Mouse (Mus musculus) spleen, adult 18-20 months (tissue): Measurements from ENCODE around the gene Eri2.

Source experiments
- DNase-seq, 2 experiments: peaks; one replicate each; pipeline ENCODE4 v3.0.0; 2022; ENCODE audit warnings: mixed read lengths in 2 of 2

Eri2 gene

DNA sequence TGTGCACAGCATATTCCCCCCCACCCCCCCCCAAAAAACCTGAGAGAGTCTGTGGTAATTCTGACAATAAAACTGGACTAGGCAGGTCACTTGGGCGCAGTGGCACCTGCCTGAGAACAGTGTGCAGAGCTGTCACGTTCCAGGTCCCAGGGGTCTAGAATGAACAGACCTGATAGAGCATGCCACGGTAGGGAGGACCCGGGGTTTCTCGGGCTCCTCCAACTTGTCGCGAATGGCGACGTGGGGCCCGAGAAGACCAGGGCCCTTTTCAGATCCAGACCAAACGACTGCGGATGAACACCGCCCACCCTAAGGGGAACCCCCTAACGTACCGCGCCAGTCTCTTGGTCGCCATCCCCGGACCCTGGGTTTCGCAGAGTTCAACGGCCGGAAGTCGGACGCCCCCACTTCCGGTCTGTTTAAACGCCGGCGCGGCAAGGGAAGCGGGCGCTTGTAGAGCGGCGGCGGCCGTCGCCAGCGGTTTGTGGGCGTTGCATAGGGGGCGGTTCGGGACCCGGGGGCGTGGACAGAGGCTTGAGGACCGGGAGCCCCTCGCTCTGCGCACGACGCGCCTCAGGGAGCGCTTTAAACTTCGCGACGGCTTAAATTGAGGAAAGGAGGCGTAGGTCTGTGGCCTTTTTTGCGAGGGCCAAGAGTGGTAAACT is at the start of gene Eri2, which contains the start of gene Rexo5:
Gene Eri2 (minus strand): TSS at position 473 of the 665 bp plus-strand sequence.
Gene Rexo5 (plus strand): TSS at position 421 of the 665 bp plus-strand sequence.
- peak; percentile 75 to 83 for DNase-seq

DNA sequence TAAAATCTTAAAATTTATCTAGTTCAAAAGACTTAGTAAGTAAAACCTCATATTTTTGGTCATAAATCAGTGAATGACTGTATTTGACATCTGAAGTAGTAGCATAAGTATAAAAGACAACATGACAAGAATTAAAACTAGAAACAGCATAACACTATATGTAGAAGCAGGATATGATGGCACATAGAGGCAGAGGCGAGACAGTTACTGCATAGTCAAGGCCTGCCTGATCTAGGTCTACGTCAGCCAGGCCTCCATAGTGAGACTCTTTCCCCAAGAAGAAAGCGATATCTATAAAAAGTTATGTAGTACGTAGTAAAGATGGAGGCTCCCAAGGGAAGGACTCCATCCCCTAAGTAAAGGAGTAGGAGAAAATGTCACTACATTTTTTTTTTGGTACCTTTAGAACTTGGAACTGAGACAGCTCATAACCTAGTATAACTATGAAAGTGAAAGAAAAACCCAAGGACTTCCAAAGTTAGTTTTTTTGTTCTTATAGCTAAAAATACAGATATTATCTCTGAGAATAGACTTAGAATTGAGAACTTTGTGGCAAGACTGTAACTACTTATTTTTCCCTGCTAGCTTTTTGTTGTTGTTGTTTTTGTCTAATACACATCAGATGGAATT is 48.1 kb upstream of the Eri2 start:
- DNase-seq = no peak

DNA sequence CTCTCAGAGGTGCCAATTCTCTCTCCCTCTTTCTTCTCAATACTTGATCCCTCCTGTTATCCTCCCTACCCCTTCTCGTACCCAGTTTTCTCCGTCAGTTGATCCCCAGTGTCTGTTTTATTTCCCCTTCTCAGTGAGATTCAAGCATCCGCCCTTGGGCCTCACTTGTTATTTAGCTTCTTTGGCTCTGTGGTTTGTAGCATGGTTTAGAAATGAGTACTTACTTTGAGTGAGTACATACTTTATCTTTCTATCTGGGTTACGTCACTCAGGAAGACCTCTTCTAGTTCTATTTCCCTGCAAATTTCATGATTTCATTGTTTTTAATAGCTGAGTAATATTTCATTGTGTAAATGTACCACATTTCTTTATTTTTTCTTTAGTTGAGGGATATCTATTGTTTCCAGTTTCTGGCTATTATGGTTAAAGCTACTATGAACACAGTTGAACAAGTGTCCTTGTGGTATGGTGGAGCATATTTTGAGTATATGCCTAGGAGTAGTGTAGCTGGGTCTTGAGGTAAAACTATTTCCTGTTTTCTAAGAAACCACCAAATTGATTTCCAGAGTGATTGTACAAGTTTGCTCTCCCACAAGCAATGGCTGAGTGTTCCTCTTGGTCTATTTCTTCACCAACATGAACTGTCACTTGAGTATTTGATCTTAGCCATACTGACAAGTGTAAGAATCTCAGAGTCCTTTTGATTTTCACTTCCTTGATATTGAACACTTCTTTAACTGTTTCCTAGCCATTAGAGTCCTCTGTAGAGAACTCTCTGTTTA is 42.3 kb upstream of the Eri2 start:
- DNase-seq = no peak

DNA sequence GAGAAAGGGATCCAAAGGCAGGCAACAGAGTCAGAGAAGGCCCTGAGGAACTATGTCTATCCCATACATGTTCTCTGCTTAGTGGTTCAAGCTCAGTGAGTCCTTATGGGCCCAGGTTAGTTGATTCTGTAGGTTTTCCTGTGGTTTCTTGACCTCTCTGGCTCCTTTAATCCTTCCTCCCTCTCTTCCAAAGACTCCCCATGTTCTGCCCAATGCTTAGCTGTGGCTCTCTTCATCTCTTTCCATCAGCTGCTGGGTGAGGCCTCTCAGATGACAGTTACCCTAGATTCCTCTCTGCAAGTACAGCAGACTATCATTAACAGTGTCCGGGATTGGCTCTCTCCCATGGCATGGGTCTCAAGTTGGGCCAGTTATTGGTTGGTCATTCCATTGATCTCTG is 41.5 kb upstream of the Eri2 start:
- DNase-seq = no peak

DNA sequence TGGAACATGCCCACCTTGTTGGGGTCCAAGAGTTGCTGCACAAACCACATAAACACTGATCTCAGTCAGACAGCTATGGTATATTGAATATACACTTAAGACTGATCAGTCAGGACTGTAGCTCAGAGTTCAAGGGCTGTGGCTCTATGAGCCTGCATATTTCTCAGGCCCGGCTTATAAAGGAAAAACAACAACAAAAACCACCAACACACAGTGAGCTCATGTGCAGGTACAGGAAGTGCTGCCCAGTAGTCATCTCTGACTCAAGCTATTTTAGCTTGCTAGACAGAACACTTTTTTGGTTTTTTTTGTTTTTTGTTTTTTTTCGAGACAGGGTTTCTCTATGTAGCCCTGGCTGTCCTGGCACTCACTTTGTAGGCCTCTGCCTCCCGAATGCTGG is 14.9 kb upstream of the Eri2 start:
- DNase-seq = no peak

DNA sequence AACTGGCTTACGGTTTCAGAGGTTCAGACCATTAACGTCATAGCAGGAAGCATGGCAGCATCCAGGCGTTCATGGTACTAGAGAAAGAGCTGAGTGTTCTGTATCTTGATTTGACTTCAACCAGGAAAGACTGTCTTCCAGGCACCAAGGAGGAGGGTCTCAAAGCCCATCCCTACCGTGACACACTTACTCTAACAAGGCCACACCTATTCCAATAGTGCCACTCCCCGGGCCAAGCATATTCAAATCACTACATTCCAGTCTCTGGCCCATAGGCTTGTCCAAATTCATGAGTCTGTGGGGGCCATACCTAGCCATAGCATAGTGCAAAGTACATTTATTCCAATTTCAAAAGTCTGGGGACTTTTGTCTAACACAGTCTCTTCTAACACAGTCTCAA is 13.5 kb upstream of the Eri2 start:
- no peak for DNase-seq

DNA sequence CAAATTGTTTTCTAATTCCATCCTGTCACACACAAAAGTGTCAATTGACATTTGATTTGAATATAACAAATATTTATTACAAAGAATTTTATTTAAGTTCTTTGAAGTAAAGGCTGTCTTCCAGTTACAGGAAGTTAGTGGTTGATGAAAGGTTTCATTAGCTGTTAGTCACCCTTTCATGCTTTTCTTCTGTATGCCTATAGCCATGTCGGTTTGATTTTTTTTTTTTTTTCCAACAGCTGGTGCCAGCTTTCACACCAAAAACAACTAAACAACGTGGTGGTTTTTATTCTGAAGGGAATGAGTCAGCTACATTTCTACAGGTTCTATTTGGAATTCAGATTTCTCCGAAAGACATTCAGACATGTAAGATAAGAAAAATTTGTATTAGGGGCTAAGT is 7.1 kb upstream of the Eri2 start:
- DNase-seq = no peak

DNA sequence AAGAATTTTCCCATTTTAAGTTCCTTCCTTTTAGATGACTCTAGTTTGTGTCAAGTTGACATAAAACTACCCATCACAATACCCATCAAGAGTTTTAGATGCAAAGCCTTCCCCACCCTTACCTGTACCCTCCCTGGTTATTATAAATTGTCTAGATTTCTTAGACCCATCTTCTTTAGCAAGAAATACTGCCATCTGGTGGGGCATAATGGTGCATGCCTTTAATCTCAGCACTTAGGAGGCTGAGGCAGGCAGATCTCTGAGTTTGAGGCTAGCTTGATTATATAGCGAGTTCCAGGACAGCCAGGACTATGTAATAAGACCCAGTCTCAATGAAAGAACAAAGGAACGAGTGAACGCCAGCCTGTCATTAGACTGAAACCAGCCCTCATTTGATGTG is 6.6 kb upstream of the Eri2 start:
- no peak for DNase-seq

DNA sequence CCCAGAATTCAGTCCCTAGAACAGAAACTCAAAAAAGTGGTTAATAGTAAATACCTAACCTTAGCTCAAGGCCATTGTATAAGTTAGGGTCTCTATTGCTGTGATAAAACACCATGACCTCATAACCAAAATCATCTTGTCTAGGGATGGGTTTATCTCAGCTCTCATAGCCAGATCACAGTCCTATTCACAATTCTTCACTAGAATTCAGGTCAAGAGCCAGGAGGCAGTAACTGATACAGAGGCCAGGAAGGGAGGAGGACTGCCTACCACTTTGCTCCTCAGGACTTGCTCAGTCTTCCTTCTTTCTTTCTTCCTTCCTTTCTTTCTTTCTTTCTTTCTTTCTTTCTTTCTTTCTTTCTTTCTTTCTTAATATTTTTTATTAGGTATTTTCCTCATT is 1.5 kb upstream of the Eri2 start:
- DNase-seq = no peak

DNA sequence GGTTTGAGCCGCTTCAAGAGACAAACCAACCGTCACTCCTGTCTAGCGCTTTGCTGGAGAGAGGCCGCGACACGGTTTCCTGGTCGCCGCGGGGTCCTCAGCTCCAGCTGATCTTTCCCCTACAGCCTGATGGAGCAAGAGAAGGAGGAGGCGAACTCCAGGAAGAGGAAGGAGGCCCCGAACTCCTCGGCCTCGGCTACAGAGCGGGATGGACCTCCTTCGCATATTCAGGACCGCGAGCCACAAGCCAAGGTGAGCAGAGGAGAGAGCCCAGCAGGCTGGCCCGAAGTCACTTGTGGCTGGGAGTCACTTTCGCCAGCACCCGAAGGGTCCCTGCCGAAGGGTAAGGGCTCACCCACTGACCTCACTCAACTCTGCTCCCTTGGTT is 387 bp upstream of the Eri2 start:
- no peak for DNase-seq

DNA sequence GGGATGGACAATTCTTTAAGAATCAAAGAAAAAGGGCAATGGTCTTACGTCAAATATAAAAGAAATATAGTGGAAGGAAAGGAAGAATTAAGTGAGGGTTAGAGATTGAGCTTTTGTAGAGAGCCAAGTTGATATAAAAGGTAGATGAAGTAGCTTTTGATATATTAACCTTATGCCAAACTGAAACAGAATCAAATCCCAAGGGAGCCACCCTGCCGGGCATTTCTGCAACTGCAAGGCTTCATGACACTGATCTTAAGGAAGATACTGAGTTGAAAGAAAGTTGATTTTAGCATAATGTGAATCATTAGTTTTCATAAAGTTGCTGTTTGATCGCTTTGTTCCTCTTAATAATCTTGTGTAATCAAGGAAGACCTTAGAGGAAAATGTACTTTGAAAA is 4.8 kb downstream of the Eri2 start:
- DNase-seq = no peak

DNA sequence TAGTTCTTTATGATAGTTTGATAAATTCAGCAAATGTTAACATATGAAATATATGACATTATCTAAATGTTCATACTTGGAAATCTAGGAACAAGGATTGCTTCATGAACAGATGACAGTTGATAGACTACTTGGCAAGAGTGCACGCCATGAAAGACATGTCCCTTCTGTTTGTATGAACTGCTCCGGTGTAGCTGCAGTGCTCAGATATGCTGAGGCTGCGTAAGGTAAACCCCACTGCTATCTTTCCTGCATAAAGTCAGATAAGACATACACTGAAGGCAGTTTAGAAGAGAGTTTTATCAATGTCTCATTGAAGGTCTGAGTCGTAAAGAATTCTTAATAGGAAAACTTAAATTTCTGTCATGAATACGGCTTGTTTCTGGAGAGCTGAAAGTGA is 8.9 kb downstream of the Eri2 start:
- no peak for DNase-seq

DNA sequence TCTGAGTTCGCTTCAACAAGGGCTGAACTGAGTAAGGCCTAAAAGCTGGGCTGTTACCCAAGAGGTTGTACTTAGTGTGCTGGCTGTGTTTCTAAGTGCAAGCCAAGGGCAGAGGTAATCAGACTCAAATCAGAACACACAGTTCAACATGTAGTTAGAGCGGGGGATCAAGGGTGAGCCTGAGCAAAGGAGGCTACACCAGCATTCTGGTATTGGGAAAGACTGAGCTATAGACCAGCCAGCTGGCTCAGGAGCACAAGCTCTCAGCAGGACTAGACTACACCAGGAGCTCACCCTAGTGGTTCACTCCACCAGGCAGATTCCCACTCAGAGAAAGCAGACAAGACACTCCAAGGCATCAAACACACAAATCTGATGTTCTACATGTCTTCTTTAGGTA is 10.4 kb downstream of the Eri2 start:
- DNase-seq = no peak

DNA sequence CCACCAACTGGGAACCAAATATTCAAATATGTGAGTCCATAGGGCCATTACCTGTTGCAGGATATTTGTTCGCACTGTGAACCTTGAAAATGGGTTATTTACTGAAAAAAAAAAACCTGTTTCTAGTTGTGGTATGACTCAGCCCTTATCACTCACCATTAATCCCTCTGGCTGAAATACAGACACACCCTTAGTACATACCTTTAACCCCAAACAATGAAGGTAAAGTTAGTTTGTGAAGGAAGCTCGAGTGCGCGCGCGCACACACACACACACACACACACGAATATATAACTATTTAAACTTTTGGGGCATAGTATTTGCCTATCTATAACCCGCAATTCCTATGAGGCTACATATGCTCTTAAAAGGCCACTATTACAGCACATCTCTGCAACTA is 24.0 kb downstream of the Eri2 start:
- no peak for DNase-seq

DNA sequence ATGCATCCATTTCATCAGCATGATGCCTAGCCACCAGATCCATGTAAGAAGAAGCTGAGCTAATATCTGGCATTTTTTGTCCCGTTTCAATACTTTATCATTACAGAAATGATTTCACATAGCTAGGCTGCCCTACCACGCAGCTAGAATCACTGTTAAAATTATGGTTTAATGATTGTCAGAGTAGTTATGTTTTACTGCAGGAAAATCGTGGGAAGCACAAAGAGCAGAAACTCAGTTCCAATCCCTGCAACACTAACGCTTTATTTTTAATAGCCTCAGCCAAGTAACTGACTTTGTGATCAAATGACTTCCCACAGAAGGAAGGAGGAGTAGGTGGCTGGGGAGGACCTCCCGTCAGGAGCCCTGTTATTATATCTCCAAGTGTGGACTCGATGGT is 26.9 kb downstream of the Eri2 start:
- no peak for DNase-seq

DNA sequence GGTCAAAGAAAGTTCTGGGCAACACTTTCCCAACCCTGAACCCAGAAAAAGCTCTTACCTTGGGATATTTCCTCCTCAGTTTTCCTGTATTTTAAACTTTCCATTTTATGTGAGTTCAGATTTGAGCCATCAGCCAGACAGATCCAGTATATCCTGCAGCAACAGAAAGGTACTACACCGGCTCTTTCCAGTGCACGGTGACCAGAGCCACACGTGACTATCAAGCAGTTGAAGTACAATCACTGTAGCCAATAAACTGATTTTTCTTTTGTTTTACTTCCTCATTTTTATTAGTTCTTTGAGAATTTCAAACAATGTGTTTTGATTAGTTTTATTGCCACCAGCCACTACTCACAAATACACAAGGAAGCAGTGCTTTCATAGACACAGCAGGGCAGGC is 29.5 kb downstream of the Eri2 start:
- no peak for DNase-seq

DNA sequence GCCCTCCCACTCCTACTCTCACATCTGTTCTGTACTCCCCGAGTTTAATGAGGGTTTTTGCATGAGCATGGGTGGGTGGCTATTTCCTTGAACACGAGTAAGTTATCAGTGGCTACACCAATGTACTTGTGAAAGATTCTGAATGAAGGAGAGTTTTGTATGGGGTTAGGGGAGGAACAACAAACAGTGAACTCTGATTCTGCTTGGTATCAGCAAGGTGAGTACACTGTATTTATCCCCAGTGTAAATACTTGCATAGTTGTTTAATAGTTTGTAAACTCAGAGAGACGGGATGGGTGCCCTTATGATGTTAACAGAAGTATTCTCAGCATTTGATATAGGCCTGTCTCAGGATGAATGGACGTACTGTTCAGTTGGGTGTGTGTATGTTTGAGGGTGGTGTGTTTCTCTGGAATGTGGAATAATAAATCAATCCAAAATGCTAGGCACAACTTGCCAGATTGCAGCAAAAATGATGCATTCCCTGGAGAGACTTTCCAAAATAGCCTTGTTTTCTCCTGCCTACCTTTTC is 31.6 kb downstream of the Eri2 start:
- DNase-seq = no peak

DNA sequence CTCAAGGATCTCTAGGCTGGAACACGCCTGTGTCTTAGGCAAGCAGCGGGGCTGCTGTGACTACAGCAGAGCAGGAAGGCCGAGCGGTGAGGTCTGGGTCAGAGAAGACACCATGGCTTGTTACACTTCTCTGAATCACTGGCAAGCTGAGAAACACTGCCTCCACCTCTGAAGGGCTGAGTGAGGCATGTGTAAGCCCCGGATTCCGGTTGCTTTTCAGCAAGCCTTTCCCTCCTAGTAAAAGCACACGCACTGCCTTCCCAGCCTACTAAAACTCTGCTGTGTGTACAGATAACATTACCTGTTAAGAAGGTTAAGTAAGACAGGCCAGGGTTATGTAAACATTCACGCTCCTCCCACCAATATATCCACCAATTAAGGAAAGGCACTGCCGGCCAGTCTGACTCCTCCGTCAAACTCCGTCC is 33.3 kb downstream of the Eri2 start, which contains the start of gene Acsm3:
Gene Acsm3 (plus strand): TSS at position 397 of the 425 bp plus-strand sequence.
- DNase-seq = no peak

DNA sequence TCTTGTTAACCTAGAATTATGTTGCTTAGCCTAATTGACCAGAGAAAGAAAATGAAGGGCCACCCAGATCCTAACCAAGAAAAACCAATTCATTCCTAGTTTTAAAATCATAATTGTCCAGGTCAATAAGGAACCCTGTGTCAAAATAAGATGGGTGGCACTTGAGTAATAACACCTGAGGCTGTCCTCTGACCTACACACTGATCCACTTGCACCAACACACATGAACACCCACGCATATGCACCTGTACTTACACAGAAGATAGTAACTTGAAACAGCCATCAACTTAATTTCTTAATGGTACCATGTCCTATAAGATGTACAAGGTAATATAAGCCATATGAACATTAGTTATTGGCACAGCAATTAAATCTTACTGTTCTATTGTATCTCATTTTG is 40.2 kb downstream of the Eri2 start:
- no peak for DNase-seq

DNA sequence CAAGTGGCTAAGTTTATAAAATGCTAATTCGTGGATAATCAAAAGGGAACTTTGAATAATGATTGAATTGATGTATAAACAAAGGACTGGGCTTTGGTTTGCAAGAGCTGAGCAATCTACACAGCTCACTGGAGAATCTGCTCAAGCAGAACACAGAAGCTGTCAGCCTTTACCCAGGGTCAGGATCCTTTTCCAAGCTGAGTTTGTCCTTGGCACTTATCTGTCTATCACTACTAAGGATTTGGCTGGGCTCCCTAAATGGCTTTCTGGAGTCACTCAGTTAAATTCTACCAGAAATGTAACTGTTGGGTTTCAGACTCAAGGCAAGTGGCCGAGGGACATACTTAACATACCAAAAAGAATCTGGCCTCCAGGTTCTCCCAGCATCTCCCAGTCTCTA is 43.9 kb downstream of the Eri2 start:
- DNase-seq = no peak

DNA sequence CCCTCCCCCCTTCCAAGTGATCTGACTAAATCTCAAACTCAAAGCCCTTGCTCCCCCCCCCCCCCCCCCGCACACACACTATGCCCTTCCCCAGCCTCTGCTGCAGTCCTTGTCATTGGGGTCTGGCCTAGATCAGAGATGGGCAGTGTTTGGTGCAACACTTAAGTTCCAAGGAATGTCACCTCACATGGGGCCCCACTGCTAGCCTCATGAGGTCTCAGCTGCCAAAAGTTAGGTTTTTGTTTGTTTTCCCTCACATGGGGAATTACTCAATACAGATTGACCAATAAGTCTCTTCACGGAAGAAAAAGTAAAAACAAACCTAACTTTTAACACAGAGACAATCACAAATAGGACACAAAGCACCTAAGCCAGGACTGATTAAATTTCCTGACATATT is 45.1 kb downstream of the Eri2 start:
- DNase-seq = no peak

DNA sequence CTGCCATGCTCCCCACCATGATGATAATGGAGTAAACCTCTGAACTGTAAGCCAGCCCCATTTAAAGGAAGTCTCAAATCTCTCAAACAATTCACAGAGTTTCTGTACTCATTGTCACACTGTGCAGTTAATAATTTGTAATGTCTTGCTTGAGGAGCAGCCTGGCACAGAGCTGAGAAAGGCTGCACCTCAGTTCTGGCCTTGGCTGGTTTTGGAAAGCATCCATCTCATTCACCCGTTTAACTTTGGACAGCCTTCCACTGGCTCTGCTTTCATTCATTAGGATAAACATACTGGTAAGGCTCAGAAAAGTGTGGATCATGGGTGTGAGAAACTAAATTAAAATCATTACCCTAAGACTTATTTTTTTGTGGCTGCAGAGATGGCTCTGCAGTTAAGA is 48.0 kb downstream of the Eri2 start:
- no peak for DNase-seq

DNA sequence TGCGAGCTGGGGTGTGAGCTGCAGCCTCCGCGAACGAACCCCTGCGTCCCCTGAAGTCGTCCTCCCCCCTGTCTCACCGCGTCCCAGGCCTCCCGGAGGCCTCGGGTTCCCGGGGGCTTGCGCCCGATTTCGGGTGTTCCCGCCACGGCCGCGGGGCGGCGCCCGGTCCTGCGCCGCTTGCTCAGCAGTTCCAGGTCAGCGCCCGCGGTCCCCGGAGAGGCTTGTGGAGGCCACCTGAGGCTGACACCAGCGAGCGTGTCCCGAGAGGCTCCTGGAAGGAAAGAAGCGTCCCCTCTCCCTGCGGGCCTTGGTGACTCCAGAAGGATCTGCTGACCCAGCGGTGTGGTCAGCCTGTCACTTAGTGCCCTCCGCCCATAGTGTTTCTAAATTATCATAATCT is 49.5 kb downstream of the Eri2 start:
- no peak for DNase-seq
